Mouse (Mus musculus) T-helper 17 cell (primary cell): ENCODE measurements around the gene Sobp.

Source experiments
- in situ Hi-C, 2 experiments: fragments of 300-600 bp; cut with MboI, MseI; formaldehyde crosslinking; loops; 1 replicate in 1 of 2; 2 replicates in 1 of 2; pipeline ENCODE4 v1.15.1; 2025; ENCODE audit warnings: high pct_unique_total_duplicates in 2 of 2

Gene Sobp

GRCm38 (mm10) chr10:43159333-43159732 lies 15.0 kb downstream of the Sobp start:
- in situ Hi-C loops: no loop called here

- in situ Hi-C loops: no loop called here
Measured at GRCm38 (mm10) chr10:43158917-43159316, 15.4 kb downstream of the Sobp start.

GRCm38 (mm10) chr10:43155046-43155560 lies 19.2 kb downstream of the Sobp start:
- in situ Hi-C loops: no loop called here

- in situ Hi-C loops: no loop called here
Measured at GRCm38 (mm10) chr10:43152643-43153042, 21.7 kb downstream of the Sobp start.

GRCm38 (mm10) chr10:43148456-43148855 lies 25.9 kb downstream of the Sobp start:
- in situ Hi-C loops: no loop called here

GRCm38 (mm10) chr10:43143173-43143572 lies 31.2 kb downstream of the Sobp start:
- in situ Hi-C loops: no loop called here

GRCm38 (mm10) chr10:43134027-43134426 lies 40.3 kb downstream of the Sobp start:
- in situ Hi-C loops: no loop called here

- in situ Hi-C loops: no loop called here
Measured at GRCm38 (mm10) chr10:43128750-43129149, 45.6 kb downstream of the Sobp start.

GRCm38 (mm10) chr10:43124561-43124960 lies 49.8 kb downstream of the Sobp start:
- in situ Hi-C loops: no loop called here

GRCm38 (mm10) chr10:43124156-43124555 lies 50.2 kb downstream of the Sobp start:
- in situ Hi-C loops: no loop called here

- in situ Hi-C loops: no loop called here
Measured at GRCm38 (mm10) chr10:43123422-43123821, 50.9 kb downstream of the Sobp start.

GRCm38 (mm10) chr10:43120688-43121450 lies 53.5 kb downstream of the Sobp start:
- in situ Hi-C loops: no loop called here

GRCm38 (mm10) chr10:43116083-43116927 lies 58.0 kb downstream of the Sobp start:
- in situ Hi-C loops: no loop called here

- in situ Hi-C loops: no loop called here
Measured at GRCm38 (mm10) chr10:43112296-43112695, 62.0 kb downstream of the Sobp start.

- in situ Hi-C loops: no loop called here
Measured at GRCm38 (mm10) chr10:43106616-43107015, 67.7 kb downstream of the Sobp start.

- in situ Hi-C loops: no loop called here
Measured at GRCm38 (mm10) chr10:43106196-43106595, 68.1 kb downstream of the Sobp start.

GRCm38 (mm10) chr10:43100513-43100912 lies 73.8 kb downstream of the Sobp start:
- in situ Hi-C loops: no loop called here

- in situ Hi-C loops: no loop called here
Measured at GRCm38 (mm10) chr10:43099229-43099628, 75.1 kb downstream of the Sobp start.

- in situ Hi-C loops: no loop called here
Measured at GRCm38 (mm10) chr10:43097755-43098154, 76.6 kb downstream of the Sobp start.

- in situ Hi-C loops: no loop called here
Measured at GRCm38 (mm10) chr10:43096614-43097013, 77.7 kb downstream of the Sobp start.

- in situ Hi-C loops: no loop called here
Measured at GRCm38 (mm10) chr10:43094537-43094936, 79.8 kb downstream of the Sobp start.

- in situ Hi-C loops: no loop called here
Measured at GRCm38 (mm10) chr10:43093440-43093839, 80.9 kb downstream of the Sobp start.

- in situ Hi-C loops: no loop called here
Measured at GRCm38 (mm10) chr10:43090040-43090439, 84.3 kb downstream of the Sobp start.
